Mouse (Mus musculus): ENCODE measurements around the gene Madcam1.

Gene Madcam1

DNA sequence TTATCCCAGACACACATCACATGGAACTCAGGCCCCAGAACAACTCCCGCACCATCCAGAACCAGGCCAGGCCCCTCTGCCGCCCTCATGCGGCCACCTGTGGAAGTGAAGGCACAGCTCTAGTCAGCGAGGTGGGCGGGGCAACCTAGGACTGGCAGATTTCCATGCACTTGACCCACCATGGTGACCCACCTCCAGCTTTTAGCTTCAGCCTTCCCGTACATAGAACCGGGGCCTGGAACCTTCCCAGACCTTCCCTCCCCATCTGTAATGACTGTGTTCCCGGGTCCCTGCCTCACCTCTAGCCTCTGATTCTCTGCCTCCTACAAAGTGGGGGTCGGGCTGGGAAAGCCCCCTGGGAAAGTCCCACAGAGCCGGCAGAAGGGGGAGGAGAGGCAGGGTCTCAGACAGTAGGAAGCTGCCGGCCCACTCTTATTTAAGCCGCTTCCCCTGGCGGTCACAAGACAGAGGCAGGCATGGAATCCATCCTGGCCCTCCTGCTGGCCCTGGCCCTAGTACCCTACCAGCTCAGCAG, at the start of gene Madcam1:
TSS of gene Madcam1 (plus strand) at position 429 of the 535 bp plus-strand sequence.
- DNase-seq (ENCODE audit: low spot score): peak; percentile 38

DNA sequence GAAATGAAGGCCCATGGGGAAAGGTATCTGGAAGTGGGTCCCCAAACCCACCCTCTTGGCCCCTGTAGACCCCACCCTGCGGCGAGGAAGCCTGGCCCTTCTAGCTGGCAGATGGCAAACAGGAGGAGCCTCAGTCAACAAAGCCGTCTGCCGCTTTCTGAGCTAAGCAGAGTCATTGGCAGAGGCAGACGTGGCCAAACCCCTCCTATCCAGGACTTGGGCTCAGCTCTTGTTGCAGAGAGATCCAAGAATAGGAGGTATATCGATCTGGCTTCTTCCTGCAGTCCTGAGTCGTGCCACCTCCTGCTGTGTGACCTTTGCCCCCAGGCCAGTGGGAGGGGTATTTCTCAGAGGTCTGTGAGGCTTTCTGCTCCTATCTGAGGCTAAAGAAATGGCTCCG, 48.5 kb upstream of the Madcam1 start:
- no peak for DNase-seq (ENCODE audit: low spot score)

DNA sequence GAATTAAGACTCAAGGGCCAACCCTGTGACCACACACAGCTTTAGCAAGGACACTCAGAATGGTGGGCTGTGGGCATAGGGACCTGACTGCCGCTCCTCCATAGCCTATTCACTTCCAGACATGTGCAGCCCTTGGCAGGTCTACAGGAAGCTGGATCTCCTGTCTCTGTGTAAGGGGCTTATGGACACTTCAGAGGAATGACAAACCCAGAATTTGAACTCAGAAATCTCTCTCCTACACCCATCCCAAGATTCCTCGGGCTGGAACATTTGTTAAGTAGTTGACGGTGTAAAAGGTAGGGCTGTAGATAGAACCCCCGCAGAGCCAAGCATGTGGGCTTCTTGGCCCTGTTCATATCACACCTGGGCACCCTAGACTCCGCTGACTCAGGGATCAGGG, 48.0 kb upstream of the Madcam1 start:
- DNase-seq (ENCODE audit: low spot score): no peak

DNA sequence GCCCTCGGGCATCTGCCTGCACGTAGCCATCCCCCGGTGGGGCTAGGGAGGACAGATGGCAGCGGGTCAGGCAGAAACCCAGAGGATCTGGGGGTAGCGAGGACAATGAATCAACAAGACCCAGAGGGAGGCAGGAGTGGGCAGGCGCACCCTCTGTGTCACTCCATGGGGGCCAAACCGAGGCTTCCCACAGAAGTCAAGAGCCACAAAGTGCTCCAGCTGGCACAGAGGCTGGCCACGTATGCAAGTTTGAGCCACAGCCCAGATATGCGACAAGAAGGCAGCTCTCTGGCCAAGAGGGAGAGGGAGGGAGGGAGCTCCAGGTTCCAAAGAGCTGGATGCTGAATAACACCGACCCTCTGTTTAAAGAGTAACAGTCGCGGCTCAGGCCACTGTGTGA, 40.4 kb upstream of the Madcam1 start:
- DNase-seq (ENCODE audit: low spot score): no peak

DNA sequence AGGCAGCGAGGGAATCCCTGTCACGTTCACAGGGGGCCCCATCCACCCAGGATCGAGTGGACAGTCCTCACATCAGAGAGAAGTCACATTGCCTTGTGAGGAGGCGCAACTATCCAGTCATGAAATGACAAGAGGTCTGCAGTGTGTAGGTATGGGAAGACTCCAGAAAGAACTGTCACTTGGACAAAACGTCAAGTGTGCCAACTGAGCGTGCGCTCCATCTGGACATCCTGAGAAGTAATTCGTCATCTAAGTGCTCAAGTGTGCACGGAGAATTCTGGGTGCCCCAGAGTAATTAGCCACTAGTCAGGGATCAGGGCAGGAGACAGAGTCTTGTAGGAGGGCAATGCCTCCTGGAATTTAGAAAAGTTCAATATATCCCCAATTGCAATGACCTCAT, 39.0 kb upstream of the Madcam1 start:
- no peak for DNase-seq (ENCODE audit: low spot score)

DNA sequence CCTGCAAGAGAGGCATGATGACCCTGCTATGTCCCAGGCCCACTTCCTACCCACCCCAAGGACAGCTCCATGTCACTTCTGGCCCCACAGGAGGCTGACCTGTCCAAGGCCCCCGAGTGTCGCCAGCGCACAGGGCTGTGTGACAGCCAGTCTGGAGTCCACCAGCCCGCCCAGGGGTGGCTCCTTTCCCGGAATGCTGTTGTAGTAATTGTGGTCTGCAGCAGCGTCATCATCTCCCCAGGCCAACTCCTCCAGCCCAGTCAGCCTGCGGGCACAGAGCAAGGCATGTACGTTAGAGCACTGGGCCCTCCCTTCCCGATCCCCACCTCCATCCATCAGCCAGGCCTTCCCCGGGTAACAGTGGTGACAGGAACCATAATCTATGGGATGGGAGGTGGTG, 38.2 kb upstream of the Madcam1 start:
- no peak for DNase-seq (ENCODE audit: low spot score)

DNA sequence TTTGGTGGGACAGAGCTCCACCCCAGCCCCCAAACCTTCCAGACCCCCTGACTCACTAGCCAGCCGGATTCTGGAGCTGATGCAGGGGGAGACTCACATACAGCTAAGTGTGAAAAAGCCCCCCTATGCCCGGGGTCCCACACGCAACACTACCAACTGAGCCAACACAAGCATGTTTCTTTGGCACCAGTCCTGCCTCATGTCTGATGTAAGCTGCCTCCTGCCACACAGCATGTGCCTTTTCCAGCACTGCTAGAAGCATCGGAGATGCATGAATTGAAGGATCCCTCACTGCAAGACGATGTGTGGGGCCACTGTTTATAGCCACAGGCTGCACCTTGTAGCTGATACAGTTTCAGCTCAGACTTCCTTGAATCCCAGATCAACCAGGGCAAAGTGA, 36.0 kb upstream of the Madcam1 start:
- no peak for DNase-seq (ENCODE audit: low spot score)

DNA sequence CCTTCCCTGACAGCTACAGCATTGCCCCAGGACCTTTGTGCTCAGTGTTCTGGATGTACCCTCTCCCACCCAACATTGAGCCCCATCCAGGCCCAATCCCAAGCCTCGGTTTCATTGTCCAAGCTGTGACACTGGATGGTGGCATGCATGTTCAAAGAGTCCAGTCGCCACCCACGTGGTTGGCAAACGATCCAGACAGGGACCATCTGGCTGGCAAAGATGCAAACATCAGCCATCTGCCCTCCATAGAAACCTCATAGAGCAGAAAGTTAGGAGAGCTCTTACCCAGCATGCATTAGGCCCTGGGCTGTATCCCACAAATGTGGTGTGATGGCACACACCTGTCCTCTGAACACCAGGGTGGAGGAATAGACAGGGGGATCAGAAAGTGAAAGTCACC, 32.9 kb upstream of the Madcam1 start:
- no peak for DNase-seq (ENCODE audit: low spot score)

DNA sequence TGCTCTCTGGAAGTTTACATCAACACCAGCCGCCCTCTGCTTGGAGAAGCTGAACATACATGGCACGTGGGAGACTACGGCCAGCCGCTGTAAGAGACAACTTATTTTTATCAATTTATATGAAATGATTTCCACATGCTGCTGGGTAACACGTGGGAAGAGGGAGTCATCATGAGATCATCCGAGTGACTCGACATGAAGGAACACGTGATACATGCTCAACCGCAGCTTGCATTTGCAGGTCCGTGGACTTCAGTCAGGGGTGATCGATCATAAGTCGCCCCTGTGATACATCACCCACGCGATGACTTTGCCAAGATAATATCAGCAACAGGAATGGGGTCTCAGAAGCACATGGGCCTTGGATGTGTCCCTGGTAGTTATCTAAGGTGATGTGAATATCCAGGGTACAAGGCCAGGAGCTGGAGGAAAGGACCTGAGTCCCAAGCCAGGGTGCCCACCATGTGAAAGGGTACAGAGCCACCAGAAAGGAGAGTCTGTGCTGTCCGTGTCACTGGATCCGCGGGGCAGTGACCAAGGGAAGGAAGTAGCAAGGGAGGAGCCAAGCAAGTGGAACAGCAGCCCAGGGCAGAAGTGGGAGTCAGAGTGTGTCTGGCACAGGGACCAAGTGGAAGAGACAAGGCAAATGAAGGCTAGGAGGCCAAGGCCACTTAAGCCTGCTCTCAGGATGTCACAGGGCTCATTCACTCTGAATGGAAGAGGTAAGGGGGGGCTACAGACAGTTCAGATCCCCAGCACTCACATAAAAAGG, 31.2 kb upstream of the Madcam1 start:
- DNase-seq (ENCODE audit: low spot score): no peak

DNA sequence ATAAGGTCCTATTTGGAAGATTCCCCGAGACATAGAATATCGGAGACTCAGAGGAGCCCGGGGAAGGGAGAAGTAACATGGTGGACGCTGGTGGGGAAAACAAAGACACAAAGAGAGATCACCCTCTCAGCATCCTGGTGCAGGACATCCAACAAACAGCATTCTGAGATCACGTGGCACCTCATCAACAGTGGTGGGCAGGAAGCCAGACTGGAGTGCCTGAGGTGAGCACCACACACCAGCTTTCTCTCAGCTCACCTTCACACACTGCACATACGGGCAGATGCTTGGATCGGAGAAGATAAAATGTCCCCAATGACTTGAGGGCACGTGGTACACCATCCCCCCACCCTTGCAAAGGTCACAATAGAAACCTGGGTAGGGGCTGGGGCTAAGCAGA, 28.1 kb upstream of the Madcam1 start:
- no peak for DNase-seq (ENCODE audit: low spot score)

DNA sequence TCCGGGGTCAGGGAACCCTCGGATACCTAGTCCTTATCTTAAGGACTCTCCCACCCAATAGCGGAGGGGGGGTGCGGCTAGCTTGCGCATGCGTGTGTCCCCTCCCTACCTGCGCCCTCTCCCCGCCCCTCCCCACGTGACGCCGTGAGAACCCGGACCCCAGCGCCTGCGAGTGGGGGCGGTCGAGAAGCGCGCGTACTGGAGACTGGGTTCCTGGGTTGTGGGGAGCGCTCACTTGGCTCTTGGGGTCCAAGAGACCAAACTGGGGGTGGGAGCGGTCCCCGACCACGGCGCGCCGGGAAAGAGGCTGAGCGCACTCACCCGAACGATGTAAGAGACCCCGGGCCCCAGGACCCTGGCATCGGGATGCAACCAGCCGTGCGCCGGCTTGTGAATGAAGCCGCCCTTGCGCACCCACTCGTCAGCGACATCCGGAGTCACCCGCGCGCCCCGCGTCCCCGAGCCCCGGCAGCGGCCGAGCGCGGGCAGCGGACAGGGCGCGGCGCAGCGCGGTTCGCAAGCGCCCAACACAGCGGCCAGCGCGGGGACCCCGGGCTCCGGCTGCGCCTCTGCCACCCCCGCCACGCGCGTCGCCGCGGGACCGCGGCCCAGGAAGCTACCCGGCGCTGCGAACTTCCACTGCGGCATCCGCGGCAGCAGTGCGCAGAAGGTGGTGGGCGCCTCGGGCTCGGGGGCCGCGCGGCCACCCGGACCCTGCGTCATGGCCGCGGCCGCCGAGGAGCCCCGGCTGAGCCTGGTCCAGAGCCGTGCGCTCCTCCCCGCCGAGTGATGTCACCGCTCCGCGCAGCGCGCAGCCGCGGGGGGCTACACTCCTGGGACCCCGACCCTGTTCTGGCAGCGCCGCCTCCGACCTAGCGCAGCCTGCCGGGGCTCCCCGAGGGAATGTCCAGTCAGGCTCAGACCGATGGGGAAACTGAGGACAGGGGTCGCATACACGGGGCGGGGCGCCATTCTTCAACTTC, 26.9 kb upstream of the Madcam1 start, which contains the start of gene Shc2:
TSS of gene Shc2 (minus strand) at position 791 of the 983 bp plus-strand sequence.
- peak; percentile 38 for DNase-seq (ENCODE audit: low spot score)

DNA sequence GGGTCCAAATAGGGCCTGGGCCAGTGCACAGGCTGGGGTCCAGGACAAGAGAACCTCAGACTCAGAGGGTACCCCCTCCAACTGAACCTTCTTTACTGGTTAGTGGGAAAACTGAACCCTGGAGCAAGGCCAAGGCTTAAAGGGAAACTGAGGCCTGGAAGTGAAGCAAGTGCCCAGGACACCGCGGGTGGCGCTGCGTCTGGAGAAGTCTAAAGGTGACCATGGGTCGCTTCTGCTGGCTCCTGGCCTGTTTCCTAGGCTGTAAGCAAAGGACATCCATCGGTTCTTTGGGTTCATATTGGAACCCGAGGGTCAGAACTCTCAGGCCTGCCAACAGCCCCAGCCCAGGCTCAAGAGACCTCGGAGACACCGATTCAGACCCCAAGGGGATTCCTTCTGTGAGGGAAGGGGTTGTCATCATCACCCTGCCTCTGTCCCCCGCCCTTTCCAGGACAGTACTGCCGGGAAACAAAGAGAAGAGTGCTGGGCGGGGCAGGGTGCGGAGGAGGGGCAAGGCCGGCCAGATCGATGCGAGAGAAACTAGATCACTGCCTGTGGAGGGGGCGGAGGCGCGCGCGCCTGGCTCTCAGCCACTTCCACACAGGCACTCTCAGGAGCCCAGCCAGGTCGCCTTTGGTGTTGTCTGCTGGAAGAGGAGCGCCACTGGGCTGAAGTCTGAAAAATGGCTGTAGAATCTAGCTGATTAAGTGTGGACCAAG, 25.7 kb upstream of the Madcam1 start:
- peak; percentile 26 for DNase-seq (ENCODE audit: low spot score)

DNA sequence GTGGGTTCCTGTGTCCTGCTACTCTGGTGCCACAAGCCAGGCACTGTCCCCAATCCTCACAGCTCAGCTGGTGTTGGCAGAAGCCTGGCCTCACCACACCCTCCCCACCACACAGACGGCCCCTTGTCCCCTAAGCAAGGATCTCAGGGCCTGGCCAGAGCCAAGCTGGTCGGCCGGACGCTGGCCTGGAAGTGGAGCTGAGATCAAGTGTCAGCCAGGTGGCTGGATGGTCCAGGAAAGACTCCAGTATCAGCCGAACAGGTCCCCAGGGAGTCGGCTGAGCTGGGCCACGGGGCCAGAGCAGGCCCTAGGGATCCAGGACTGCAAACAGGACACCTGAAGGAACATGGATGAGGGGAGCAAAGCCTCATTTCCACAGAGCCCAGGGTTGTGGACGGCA, 18.6 kb upstream of the Madcam1 start, which contains the start of gene Odf3l2:
TSS of gene Odf3l2 (minus strand) at position 28 of the 400 bp plus-strand sequence.
- DNase-seq (ENCODE audit: low spot score): no peak

DNA sequence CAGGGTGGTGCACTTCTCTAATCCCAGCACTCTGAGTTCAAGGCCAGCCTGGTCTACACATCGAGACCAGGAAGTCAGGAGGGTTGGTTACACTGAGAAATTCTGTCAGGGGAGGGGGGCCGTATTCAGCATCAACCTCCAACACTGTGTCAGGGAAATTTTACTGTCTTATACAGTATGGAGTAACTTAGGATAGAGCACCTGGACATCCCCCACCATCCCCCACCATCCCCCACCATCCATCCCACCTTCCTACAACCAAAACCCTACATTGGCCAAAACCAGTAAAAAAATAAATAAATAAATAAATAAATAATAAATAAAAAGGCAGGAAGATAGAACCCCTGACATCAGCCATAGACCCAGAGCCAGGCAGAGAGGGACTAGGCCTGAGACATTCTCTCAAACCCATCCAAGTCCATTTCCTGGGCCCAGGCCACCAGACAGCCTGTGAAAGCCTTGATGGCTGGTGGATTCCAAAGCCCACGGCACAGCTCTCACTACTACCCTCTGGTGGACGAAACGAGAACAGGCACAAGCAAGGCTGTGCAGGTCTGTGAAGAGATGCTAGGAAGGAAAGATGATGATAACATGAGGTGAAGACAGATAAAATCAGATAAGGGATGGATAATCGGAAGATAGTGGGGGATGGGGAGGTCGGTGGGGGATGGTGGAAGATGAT, 15.1 kb upstream of the Madcam1 start:
- peak; percentile 42 for DNase-seq (ENCODE audit: low spot score)

DNA sequence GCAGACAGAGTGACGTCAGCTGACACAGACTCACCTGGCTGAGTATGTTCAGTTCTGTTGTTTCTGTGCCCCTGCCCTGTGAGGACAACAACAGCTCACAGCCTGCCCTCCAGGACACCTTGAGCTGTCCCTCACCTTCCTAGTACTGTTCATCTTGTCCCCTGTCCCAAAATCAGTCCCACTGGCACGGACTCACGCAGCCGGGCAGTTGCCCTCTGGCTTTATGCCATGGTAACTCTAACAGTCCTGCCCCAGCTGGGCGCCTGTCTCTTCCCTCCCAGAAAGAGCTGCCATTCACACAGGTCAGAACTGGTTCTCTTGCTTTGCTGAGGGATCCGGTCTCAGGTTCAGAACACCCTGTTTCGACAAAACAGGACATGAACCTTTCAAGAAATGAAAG, 11.6 kb upstream of the Madcam1 start:
- no peak for DNase-seq (ENCODE audit: low spot score)

DNA sequence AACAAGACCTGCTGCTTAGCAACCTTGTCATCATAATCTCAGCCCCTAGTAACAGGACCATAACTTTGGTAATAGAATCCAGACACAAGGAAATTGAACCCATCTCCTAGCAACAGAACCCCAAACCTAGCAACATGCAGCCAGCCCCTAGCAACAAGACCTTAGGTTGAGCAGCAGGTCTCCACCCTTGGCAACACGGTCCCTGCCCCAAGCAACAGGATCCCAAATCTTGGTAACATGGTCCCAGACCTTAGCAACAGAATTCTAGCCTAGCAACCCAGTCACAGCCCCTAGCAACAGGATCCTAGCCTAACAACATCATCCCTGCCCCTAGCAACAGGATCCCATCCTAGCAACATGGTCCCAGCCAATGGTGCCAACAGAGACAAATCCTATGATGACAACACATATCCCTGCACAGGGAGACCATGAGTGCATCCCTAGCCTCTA, 9.4 kb upstream of the Madcam1 start:
- no peak for DNase-seq (ENCODE audit: low spot score)

DNA sequence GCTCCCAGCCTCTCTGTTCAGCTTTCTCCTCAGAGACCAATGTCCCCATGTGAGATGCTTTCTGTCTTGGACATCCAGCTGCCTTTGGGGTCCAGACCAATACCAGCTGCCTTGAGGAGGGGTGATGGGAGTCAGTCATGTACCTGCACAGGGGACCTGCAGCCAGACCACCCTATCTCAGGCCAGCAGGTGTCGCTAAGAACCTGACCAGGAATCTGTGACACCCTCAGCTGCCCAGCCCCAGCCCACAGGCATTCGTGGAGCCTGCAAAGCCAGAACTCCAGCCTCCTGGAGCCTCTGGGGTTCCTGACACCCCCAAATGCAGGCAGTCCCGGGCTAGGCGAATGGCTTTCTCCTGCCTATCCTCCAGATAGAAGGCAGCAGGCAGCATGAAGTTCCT, 5.5 kb upstream of the Madcam1 start:
- DNase-seq (ENCODE audit: low spot score): no peak

DNA sequence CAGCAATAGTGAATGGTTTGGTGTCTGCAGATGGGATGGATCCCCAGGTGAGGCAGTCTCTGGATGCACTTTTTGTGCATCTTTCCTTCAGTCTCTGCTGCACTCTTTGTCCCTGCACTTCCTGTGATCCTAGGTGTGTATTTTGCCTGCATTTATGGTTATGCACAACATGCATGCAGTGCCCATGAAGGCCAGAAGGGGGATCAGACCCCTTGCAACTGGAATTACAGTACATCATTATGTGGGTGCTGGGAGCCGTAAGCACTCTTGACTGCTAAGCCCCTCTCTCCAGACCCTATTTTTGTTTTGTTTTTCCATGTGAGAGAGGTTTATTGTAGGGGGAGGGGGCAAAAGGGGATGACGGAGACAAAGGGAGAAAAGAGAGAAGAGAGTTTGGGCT, 4.1 kb upstream of the Madcam1 start:
- DNase-seq (ENCODE audit: low spot score): no peak

DNA sequence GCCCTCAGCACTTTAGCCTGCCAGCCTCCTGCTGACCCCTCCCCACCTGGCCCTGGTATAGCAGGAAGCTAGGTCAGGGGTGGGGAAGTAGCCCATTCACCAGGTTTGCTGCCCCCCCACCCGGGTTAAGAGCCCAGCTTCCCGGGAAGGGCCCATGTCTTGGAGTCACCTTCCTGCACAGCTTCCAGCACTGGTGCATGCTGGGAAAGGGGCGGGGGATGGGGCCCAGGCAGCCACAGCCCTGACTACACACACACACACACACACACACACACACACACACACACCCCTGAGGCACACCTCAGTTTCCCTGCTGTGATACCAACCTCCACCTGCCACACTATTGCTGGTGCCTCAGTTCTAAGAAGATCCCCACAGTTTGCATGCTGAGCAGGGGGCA, 2.5 kb upstream of the Madcam1 start:
- DNase-seq (ENCODE audit: low spot score): no peak

DNA sequence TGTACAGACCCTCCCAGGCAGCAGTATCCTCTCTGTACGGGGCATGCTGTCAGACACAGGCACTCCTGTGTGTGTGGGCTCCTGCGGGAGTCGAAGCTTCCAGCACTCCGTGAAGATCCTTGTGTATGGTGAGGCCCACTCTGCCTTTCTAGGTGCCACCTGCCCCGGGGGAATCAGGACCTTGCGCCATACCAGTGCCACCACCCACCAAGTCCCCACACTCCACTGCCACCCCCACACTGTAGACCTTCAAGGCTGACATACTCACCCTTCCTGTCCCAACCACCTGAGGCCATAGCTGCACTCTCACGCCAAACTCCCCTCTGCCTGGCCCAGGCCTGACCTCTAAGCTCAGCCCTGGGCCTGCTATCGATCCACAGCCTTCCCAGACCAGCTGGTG, 692 bp downstream of the Madcam1 start:
- no peak for DNase-seq (ENCODE audit: low spot score)

DNA sequence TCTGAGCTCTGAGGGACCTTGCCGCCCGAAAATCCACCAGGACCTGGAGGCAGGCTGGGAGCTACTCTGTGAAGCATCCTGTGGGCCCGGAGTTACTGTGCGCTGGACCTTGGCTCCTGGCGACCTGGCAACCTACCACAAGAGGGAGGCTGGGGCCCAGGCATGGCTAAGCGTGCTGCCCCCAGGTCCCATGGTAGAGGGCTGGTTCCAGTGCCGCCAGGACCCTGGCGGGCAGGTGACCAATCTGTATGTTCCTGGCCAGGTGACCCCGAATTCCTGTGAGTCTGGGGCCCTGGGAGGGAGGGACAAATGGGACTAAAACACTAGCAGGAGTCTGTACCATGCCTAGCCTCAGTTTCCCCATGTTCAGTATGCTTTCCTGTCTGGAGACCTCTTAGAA, 2.1 kb downstream of the Madcam1 start:
- no peak for DNase-seq (ENCODE audit: low spot score)

Measured in ovary, postnatal 10 days (tissue).